Mouse (Mus musculus) small intestine, adult 2 months (tissue): ENCODE data around the gene Shf. TPM values are rescaled to one million over a fixed set of nuclear protein-coding genes. Genes with fewer than 3 reads are reported as not detected.
A peak's percentile ranks its signal among the peaks of the same experiment; 100 is the strongest.

Experiments
- H3K27ac ChIP-seq: fragments of 200-500 bp; 2 replicates; pipeline ENCODE4 v1.5.1; 2012; ENCODE audit warnings: low read depth, low read length, control low read depth, inconsistent platforms; ENCODE audit not compliant: insufficient read depth
- H3K27me3 ChIP-seq: fragments of 200-500 bp; 2 replicates; pipeline ENCODE4 v1.6.1; 2012; ENCODE audit warnings: mild to moderate bottlenecking, moderate library complexity, low read length, inconsistent platforms; ENCODE audit not compliant: control insufficient read depth, insufficient read depth
- H3K36me3 ChIP-seq: fragments of 200-500 bp; 2 replicates; pipeline ENCODE4 v1.6.1; 2012; ENCODE audit warnings: mild to moderate bottlenecking, low read length, control low read depth, inconsistent platforms; ENCODE audit not compliant: control insufficient read depth, insufficient read depth
- H3K4me1 ChIP-seq: fragments of 200-500 bp; 2 replicates; pipeline ENCODE4 v1.6.1; 2012; ENCODE audit warnings: low read length, inconsistent platforms, mixed read lengths; ENCODE audit not compliant: control insufficient read depth, insufficient read depth, insufficient read length
- H3K4me3 ChIP-seq: fragments of 200-500 bp; 2 replicates; pipeline ENCODE4 v1.5.1; 2012; ENCODE audit warnings: low read depth, mild to moderate bottlenecking, control low read depth, inconsistent platforms, low read length, moderate library complexity
- CTCF ChIP-seq: fragments of 200-500 bp; IDR thresholded peaks from 2 replicates; pipeline ENCODE4 v1.5.1; 2012; ENCODE audit warnings: low read depth, mild to moderate bottlenecking, control low read depth, inconsistent platforms, low read length, moderate library complexity, mixed read lengths; ENCODE audit not compliant: insufficient replicate concordance, insufficient read length; ENCODE audit errors: extremely low read depth
- POLR2A ChIP-seq: fragments of 200-500 bp; IDR thresholded peaks from 2 replicates; pipeline ENCODE4 v1.6.1; 2012; ENCODE audit warnings: low read depth, mild to moderate bottlenecking, control low read depth, inconsistent platforms, low read length, moderate library complexity
- WGBS: fragments of 180-500 bp; shearing (Covaris S2); methylation state at CpG from one replicate; pipeline ENCODE4 v1.1.7; 2018; 5-methylcytosine and 5-hydroxymethylcytosine counted together
- polyA plus RNA-seq: library from polyadenylated mRNA; depleted of rRNA; stranded (reverse); fragments of >200 nt; gene quantifications from 2 replicates; pipeline ENCODE4 v1.2.3, GENCODE M21; 2012

Gene Shf
- polyA plus RNA-seq, 1 experiment: 9.1 TPM

DNA sequence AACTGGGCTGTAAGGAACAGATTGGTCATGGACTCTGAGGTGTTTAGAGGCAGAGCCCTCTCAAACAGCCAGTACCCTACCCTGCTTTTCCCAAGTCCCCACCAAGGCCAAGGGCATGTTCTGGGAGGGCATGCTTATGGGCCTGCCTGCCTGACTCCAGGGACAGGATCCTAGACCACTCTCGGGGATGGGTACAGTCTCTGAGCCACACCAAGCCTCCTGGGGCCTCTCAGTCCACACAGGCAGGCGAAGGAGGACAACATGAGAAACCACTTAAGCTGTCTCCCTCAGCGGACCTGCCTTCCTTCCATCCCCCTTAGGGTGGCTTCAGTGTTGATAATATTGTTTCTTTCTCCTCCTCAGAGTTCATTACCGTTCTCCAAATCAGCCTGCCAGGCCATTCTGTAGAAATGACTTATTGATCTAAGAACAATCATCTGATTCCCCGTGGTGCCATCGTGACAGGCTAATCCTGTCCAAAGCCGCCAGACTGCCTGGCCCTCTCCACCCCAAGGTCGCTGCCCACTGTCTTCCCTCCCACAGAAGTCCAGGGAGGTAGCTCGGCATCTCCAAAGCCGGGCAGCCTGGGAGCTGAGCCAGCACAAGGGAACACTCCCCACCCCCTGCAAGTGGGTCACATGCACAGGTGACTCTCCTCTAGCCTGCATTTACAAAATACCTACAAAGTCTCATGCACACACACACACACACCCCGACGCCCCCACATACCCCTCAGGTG, 14.6 kb downstream of the Shf start:
- TF ChIP-seq POLR2A (no peak), CTCF (no peak)
- no peak overlapping the region for H3K27ac ChIP-seq
- 0 out of 2 replicates have a peak, but pooled peaks cover 3% of the 10 kb centered on the region for H3K4me1 ChIP-seq
- WGBS: 88% methylated on average over 12 of the region's 12 CpGs
- H3K4me3 ChIP-seq: no peak overlapping the region
- no peaks in the 10 kb centered on the region for H3K36me3 ChIP-seq
- no peaks in the 10 kb centered on the region for H3K27me3 ChIP-seq

GRCm38 (mm10) chr2:122353765-122354164, 15.2 kb downstream of the Shf start:
- Histone ChIP-seq H3K27me3 (no peaks in the 10 kb centered on the region), H3K4me1 (peaks cover 5% of the 10 kb centered on the region; the same call in 1 of the 2 replicates), H3K27ac (no peak overlapping the region), H3K36me3 (no peaks in the 10 kb centered on the region), H3K4me3 (no peak overlapping the region)
- WGBS: 91% methylated on average over 8 of the region's 8 CpGs
- TF ChIP-seq CTCF (no peak), POLR2A (no peak)

GRCm38 (mm10) chr2:122352992-122353391, 16.0 kb downstream of the Shf start:
- no peak for TF ChIP-seq POLR2A
- no peak for TF ChIP-seq CTCF
- 95% methylated on average over 6 of the region's 6 CpGs for WGBS
- H3K27me3 ChIP-seq: no peaks in the 10 kb centered on the region
- H3K4me1 ChIP-seq: peaks cover 7% of the 10 kb centered on the region
- H3K4me3 ChIP-seq: no peak overlapping the region
- H3K27ac ChIP-seq: no peak overlapping the region
- H3K36me3 ChIP-seq: no peaks in the 10 kb centered on the region

DNA sequence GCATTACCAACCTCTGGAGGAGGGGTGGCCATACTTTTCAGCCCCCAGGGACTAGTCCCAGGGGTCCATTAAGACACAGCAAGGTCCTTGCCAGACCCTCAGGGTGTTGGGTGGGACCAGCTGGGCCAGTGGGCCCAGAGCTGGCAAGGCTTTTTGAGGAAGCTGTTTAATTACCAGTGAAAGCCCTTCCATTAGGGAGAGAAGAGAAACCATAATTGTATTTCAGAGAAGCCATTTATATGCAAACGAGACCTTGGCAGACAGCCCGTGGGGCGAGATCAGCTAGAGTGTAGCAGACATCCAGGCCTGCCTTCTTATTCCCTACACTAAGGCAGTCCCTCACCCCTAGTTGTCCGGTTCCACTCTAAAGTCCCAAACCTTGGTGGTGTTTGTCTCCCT, 17.0 kb downstream of the Shf start:
- TF ChIP-seq POLR2A: no peak
- no peak for TF ChIP-seq CTCF
- H3K27ac ChIP-seq: no peak overlapping the region
- H3K27me3 ChIP-seq: no peaks in the 10 kb centered on the region
- H3K36me3 ChIP-seq: no peaks in the 10 kb centered on the region
- 65% methylated on average over 4 of the region's 4 CpGs for WGBS
- H3K4me1 ChIP-seq: peaks cover 7% of the 10 kb centered on the region
- no peak overlapping the region for H3K4me3 ChIP-seq

GRCm38 (mm10) chr2:122351156-122351930, 17.6 kb downstream of the Shf start:
- no peak for TF ChIP-seq POLR2A
- TF ChIP-seq CTCF: no peak
- Histone ChIP-seq H3K36me3 (no peaks in the 10 kb centered on the region), H3K4me1 (peaks cover 7% of the 10 kb centered on the region), H3K27ac (no peak overlapping the region), H3K4me3 (no peak overlapping the region), H3K27me3 (no peaks in the 10 kb centered on the region)
- 77% methylated on average over 5 of the region's 5 CpGs for WGBS

DNA sequence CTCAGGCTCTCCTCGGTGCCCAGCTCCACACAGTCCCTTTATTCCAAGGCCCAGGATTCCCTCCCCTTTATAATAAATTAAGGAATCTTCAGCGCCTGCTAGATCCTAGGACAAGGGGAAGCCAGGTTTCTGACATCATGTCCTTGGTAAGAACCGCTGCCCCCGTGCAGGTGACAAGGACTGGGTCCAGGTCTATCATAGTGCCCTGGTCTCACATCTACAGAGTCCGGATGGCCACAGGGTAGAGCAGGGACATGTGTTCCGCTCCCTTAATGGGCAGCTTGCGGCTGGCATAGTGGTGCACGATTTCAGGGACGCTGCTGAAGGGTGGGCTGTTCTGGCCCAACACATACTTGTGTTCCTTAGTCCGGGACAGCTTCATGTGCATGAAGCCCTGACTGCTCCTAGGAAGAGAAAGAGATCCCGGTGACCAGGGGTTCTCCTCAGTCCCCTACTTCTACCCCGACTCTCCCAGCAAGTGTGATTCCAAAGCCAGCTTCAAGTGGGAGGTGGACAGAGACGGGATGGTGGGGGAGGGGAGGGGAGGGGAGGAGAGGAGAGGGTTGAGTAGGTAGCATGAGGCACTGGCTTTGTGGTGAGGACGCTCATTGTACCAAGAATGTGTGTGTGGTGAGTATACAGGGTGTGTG, 19.7 kb downstream of the Shf start:
- no peaks in the 10 kb centered on the region for H3K36me3 ChIP-seq
- H3K4me3 ChIP-seq: peak overlapping the region; percentile 87
- H3K4me1 ChIP-seq: peaks cover 4% of the 10 kb centered on the region
- no peak overlapping the region for H3K27ac ChIP-seq
- WGBS: 35% methylated on average over 14 of the region's 14 CpGs
- no peaks in the 10 kb centered on the region for H3K27me3 ChIP-seq
- TF ChIP-seq CTCF (no peak), POLR2A (no peak)

DNA sequence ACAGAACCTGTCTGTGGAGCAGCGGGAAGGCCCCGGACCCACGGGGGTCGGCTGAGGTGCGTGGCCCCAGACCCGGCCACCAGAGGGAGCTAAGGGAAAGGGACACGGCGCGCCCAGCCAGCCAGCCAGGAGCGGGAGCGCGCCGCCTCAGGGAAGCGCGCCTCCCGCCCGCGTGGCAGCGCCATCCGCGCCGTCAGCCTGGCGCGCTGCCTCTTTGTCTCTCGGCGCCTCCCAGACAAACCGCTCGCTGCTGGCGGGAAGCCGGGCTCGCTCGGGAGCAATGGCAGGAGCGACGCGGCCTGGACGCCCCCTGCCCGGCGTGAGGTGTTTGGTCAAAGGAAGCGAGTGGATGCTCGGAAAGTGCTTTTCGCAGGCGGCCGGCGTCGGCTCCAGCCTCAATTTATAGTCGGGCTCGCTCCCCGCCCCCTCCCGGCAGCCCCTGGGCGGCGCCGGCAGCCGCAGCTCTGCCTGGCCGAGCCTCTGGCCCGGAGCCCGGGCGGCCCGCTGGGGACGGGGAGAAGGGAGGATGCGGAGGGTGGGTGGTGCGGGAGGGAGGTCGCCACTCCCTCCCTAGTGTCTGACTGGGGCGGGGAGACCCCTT, 20.3 kb downstream of the Shf start:
- no peak; the same call in 1 of the 2 replicates for TF ChIP-seq POLR2A
- TF ChIP-seq CTCF: peak; percentile 71
- peaks cover 4% of the 10 kb centered on the region for H3K4me1 ChIP-seq
- peak overlapping the region; percentile 87 for H3K4me3 ChIP-seq
- H3K27ac ChIP-seq: peak overlapping the region; percentile 63
- whole genome bisulfite sequencing: under 1% methylated on average over 63 of the region's 63 CpGs
- H3K27me3 ChIP-seq: no peaks in the 10 kb centered on the region
- H3K36me3 ChIP-seq: no peaks in the 10 kb centered on the region
